In the genomic region with DNA sequence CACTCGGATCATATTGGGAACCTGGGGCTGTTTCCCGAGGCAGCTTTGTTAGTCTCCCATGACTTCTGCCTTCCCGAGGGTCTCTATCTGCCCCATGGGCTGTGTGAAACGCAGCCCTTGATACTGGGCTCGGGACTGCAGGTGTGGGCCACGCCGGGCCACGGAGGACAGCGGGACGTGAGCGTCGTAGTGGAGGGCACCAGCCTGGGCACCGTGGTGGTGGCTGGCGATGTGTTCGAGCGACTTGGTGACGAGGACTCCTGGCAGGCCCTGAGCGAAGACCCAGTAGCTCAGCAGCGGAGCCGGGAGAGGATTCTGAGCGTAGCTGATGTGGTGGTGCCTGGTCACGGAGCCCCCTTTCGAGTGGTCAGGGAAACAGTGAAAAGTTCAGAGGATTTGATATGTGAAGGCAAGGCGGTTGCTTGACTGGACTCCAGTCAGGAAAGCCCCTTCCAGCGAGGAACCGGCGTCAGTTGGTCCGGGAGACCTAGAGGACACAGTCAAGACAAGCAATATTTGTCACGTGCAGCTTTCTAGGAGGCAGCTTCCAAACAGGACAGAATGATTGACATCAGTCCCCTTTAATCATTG, we compare ENCODE assay signal across 8 mouse cellular contexts. TPM values are rescaled to one million over a fixed set of nuclear protein-coding genes. Genes with fewer than 3 reads are reported as not detected.
DNase-seq lines count a peak whose midpoint lies in the region; ATAC-seq lines count a peak whose summit lies in the region.

No protein-coding gene starts in this region.

- no peaks in the 10 kb centered on the region for H3K27me3 ChIP-seq in heart, embryonic 14.5 days (ENCODE audit: control insufficient read depth, insufficient read depth, low read length)

- peak overlapping the region; percentile 76 to 79 for H3K27ac ChIP-seq in heart, embryonic 14.5 days (replicated peaks in 1 of 2; ENCODE audit: control insufficient read depth in 1 of 2, insufficient read depth in 1 of 2, low read depth in 2 of 2, low read length in 2 of 2)
- H3K27ac ChIP-seq in macrophage: peak overlapping the region; percentile 88

- H3K4me3 ChIP-seq in heart, embryonic 14.5 days (ENCODE audit: control insufficient read depth in 1 of 2, insufficient read depth in 1 of 2, low read depth in 1 of 2, low read length in 2 of 2): peak overlapping the region; percentile 54
- H3K4me3 ChIP-seq in macrophage (ENCODE audit: inconsistent target): peak overlapping the region; percentile 61

- peak; percentile 19 for ATAC-seq in CD4-positive, CD25-positive, alpha-beta regulatory T cell, adult 4 months
- peak; percentile 32 for ATAC-seq in heart, embryonic 14.5 days (ENCODE audit: insufficient number of reproducible peaks, insufficient read depth, low FRiP score, low read depth)

- H3K36me3 ChIP-seq in heart, embryonic 14.5 days (ENCODE audit: control insufficient read depth, insufficient read depth, low read length): peaks cover 24% of the 10 kb centered on the region
- no peaks in the 10 kb centered on the region for H3K36me3 ChIP-seq in macrophage (ENCODE audit: inconsistent target)

- WGBS in heart, embryonic 14.5 days: 1% methylated on average over 29 of the region's 29 CpGs
- WGBS in macrophage (ENCODE audit: missing documents): under 1% methylated on average over 29 of the region's 29 CpGs

- H3K9me3 ChIP-seq in heart, embryonic 14.5 days (ENCODE audit: control insufficient read depth, low read length): no peaks in the 10 kb centered on the region

- peak; percentile 34 to 36 for DNase-seq in frontal cortex, postnatal 36 days (ENCODE audit: low spot score in 2 of 2)
- DNase-seq in frontal cortex, postnatal 10 days (ENCODE audit: low spot score in 2 of 2): no peak
- DNase-seq in embryo, embryonic 10.5 days (ENCODE audit: low spot score): peak; percentile 65
- peak; percentile 40 to 60 for DNase-seq in layer of hippocampus, postnatal 10 days (ENCODE audit: low spot score in 2 of 2)
- peak; percentile 44 for DNase-seq in right cerebral cortex, postnatal 4 days

- H3K4me2 ChIP-seq in heart, embryonic 14.5 days (ENCODE audit: low read length): peak overlapping the region; percentile 91

- H3K9ac ChIP-seq in heart, embryonic 14.5 days (ENCODE audit: low read length): peak overlapping the region; percentile 81

- H3K4me1 ChIP-seq in heart, embryonic 14.5 days (ENCODE audit: control insufficient read depth in 2 of 2, insufficient read depth in 2 of 2, low read length in 2 of 2): peaks cover 3 to 4% of the 10 kb centered on the region in 2 experiments; a peak in 3 of 4 replicates

- no peaks in the 10 kb centered on the region; the same call in 1 of the 2 replicates for H3K79me2 ChIP-seq in macrophage (ENCODE audit: inconsistent target)

RNA-seq across cellular contexts. Expression of gene Mblac1, which starts 0.7 kb away (rescaled TPM):
- not detected for polyA plus RNA-seq in CD4-positive, CD25-positive, alpha-beta regulatory T cell, adult 4 months (2017; shearing (Covaris generic))
- polyA plus RNA-seq in heart, embryonic 14.5 days (2014; fragmentation: Nextera tagmentation; extraction: Ambion mirVana): 6.1 and 6.5 TPM in 2 replicates
- total RNA-seq in layer of hippocampus, postnatal 10 days (2021): 10 to 100 TPM; 11.4 to 14.2 TPM
- 10 to 100 TPM in 1 of 26 experiments, 1 to 10 TPM in 17, under 1 TPM in 3, not detected in 5; 0.62 to 18.7 (median 2.5) TPM for total RNA-seq in macrophage (2018; cell fraction: chromatin; rRNA removed)
- 1 to 10 TPM in 25 of 26 experiments, under 1 TPM in 1; 0.91 to 8.5 (median 5.4) TPM for total RNA-seq in macrophage (2018; cell fraction: cytosol; rRNA removed)
- total RNA-seq in macrophage (2018; cell fraction: nucleus; rRNA removed): 10 to 100 TPM in 4 of 26 experiments, 1 to 10 TPM in 19, under 1 TPM in 3; 0.83 to 16.0 (median 3.0) TPM
- 3.3 to 5.8 TPM (median 5.4 TPM) in 3 replicates for polyA plus RNA-seq in macrophage (2018)

RNA-seq across cellular contexts. Expression of gene Cnpy4, which starts 7.6 kb away (rescaled TPM):
- 10 to 100 TPM; 42.2 to 61.8 TPM for polyA plus RNA-seq in CD4-positive, CD25-positive, alpha-beta regulatory T cell, adult 4 months (2017; shearing (Covaris generic))
- 18.5 and 22.8 TPM in 2 replicates for polyA plus RNA-seq in heart, embryonic 14.5 days (2014; fragmentation: Nextera tagmentation; extraction: Ambion mirVana)
- 10 to 100 TPM; 15.4 to 17.6 TPM for total RNA-seq in layer of hippocampus, postnatal 10 days (2021)
- 10 to 100 TPM in 8 of 26 experiments, 1 to 10 TPM in 14, under 1 TPM in 3, not detected in 1; 0.41 to 21.5 (median 5.4) TPM for total RNA-seq in macrophage (2018; cell fraction: chromatin; rRNA removed)
- total RNA-seq in macrophage (2018; cell fraction: cytosol; rRNA removed): 10 to 100 TPM; 10.8 to 19.2 (median 14.6) TPM
- 10 to 100 TPM in 20 of 26 experiments, 1 to 10 TPM in 6; 2.7 to 20.8 (median 13.3) TPM for total RNA-seq in macrophage (2018; cell fraction: nucleus; rRNA removed)
- 15.8 to 21.3 TPM (median 16.0 TPM) in 3 replicates for polyA plus RNA-seq in macrophage (2018)

RNA-seq across cellular contexts. Expression of gene Taf6, which starts 7.6 kb away (rescaled TPM):
- polyA plus RNA-seq in CD4-positive, CD25-positive, alpha-beta regulatory T cell, adult 4 months (2017; shearing (Covaris generic)): 10 to 100 TPM; 60.5 to 73.4 TPM
- polyA plus RNA-seq in heart, embryonic 14.5 days (2014; fragmentation: Nextera tagmentation; extraction: Ambion mirVana): 65.2 and 66.0 TPM in 2 replicates
- 10 to 100 TPM; 26.2 to 30.0 TPM for total RNA-seq in layer of hippocampus, postnatal 10 days (2021)
- total RNA-seq in macrophage (2018; cell fraction: chromatin; rRNA removed): 10 to 100 TPM in 21 of 26 experiments, 1 to 10 TPM in 5; 4.5 to 42.1 (median 18.7) TPM
- 10 to 100 TPM; 12.1 to 27.5 (median 22.6) TPM for total RNA-seq in macrophage (2018; cell fraction: cytosol; rRNA removed)
- 10 to 100 TPM in 21 of 26 experiments, 1 to 10 TPM in 5; 4.8 to 40.7 (median 17.7) TPM for total RNA-seq in macrophage (2018; cell fraction: nucleus; rRNA removed)
- 21.9 to 33.7 TPM (median 32.0 TPM) in 3 replicates for polyA plus RNA-seq in macrophage (2018)

RNA-seq across cellular contexts. Expression of gene Mcm7, which starts 22.6 kb away (rescaled TPM):
- 10 to 100 TPM; 47.6 to 74.5 TPM for polyA plus RNA-seq in CD4-positive, CD25-positive, alpha-beta regulatory T cell, adult 4 months (2017; shearing (Covaris generic))
- 89.0 and 102 TPM in 2 replicates for polyA plus RNA-seq in heart, embryonic 14.5 days (2014; fragmentation: Nextera tagmentation; extraction: Ambion mirVana)
- total RNA-seq in layer of hippocampus, postnatal 10 days (2021): 10 to 100 TPM; 20.8 to 25.6 TPM
- total RNA-seq in macrophage (2018; cell fraction: chromatin; rRNA removed): 10 to 100 TPM in 15 of 26 experiments, 1 to 10 TPM in 11; 1.3 to 43.7 (median 12.9) TPM
- total RNA-seq in macrophage (2018; cell fraction: cytosol; rRNA removed): 10 to 100 TPM in 11 of 26 experiments, 1 to 10 TPM in 15; 4.5 to 13.6 (median 8.9) TPM
- 10 to 100 TPM in 11 of 26 experiments, 1 to 10 TPM in 15; 3.2 to 84.2 (median 7.7) TPM for total RNA-seq in macrophage (2018; cell fraction: nucleus; rRNA removed)
- polyA plus RNA-seq in macrophage (2018): 7.1 to 61.8 TPM (median 13.3 TPM) in 3 replicates

RNA-seq across cellular contexts. Expression of gene Ap4m1, which starts 23.0 kb away (rescaled TPM):
- 1 to 10 TPM; 5.3 to 6.1 TPM for polyA plus RNA-seq in CD4-positive, CD25-positive, alpha-beta regulatory T cell, adult 4 months (2017; shearing (Covaris generic))
- 9.4 and 9.6 TPM in 2 replicates for polyA plus RNA-seq in heart, embryonic 14.5 days (2014; fragmentation: Nextera tagmentation; extraction: Ambion mirVana)
- 10 to 100 TPM; 25.9 to 26.5 TPM for total RNA-seq in layer of hippocampus, postnatal 10 days (2021)
- total RNA-seq in macrophage (2018; cell fraction: chromatin; rRNA removed): 100 to 1,000 TPM in 1 of 26 experiments, 10 to 100 TPM in 25; 10.1 to 110 (median 55.9) TPM
- 10 to 100 TPM in 17 of 26 experiments, 1 to 10 TPM in 9; 4.3 to 18.5 (median 11.2) TPM for total RNA-seq in macrophage (2018; cell fraction: cytosol; rRNA removed)
- total RNA-seq in macrophage (2018; cell fraction: nucleus; rRNA removed): 10 to 100 TPM; 11.9 to 83.9 (median 37.3) TPM
- 10.2 to 20.8 TPM (median 13.0 TPM) in 3 replicates for polyA plus RNA-seq in macrophage (2018)

Comparison
In these comparisons a context has a peak if more than half of its experiments do, and no peak if none do; other contexts are left out.
1. DNase-seq: peak in frontal cortex, postnatal 36 days (2 of 2), embryo, embryonic 10.5 days (single experiment), layer of hippocampus, postnatal 10 days (2 of 2) and right cerebral cortex, postnatal 4 days (single experiment); none in frontal cortex, postnatal 10 days (0 of 2).